Mouse (Mus musculus) intestine, embryonic 16.5 days (tissue): ENCODE results near the gene Cyp26b1. TPM values are rescaled to one million over a fixed set of nuclear protein-coding genes. Genes with fewer than 3 reads are reported as not detected.
A peak's percentile ranks its signal among the peaks of the same experiment; 100 is the strongest.

Source experiments
- ATAC-seq: fragments of 200-750 bp; cut with Nextera tagmentation; 2 replicates; pipeline ENCODE4 v1.8.0; 2017; ENCODE audit warnings: moderate TSS enrichment, moderate library complexity
- H3K27ac ChIP-seq: fragments of 300-500 bp; sonication (generic); 2 replicates; pipeline ENCODE4 v1.5.1; 2014; ENCODE audit warnings: mild to moderate bottlenecking, low read length
- H3K27me3 ChIP-seq: fragments of 300-500 bp; sonication (generic); replicated peaks from 2 replicates; pipeline ENCODE4 v1.6.1; 2014; ENCODE audit warnings: low read length, control low read depth, mixed read lengths; ENCODE audit not compliant: control insufficient read depth, insufficient read depth
- H3K36me3 ChIP-seq: fragments of 300-500 bp; sonication (generic); 2 replicates; pipeline ENCODE4 v1.6.1; 2014; ENCODE audit warnings: low read length, control low read depth; ENCODE audit not compliant: control insufficient read depth, insufficient read depth
- H3K4me1 ChIP-seq: fragments of 300-500 bp; sonication (generic); 2 replicates; pipeline ENCODE4 v1.6.1; 2014; ENCODE audit warnings: low read length, control low read depth, mixed read lengths; ENCODE audit not compliant: control insufficient read depth, insufficient read depth
- H3K4me2 ChIP-seq: fragments of 300-500 bp; sonication (generic); 2 replicates; pipeline ENCODE4 v1.6.1; 2014; ENCODE audit warnings: low read depth, low read length, control low read depth
- H3K4me3 ChIP-seq: fragments of 300-500 bp; sonication (generic); 2 replicates; pipeline ENCODE4 v1.5.1; 2014; ENCODE audit warnings: mild to moderate bottlenecking, low read length
- H3K9ac ChIP-seq: fragments of 300-500 bp; sonication (generic); 2 replicates; pipeline ENCODE4 v1.6.1; 2014; ENCODE audit warnings: low read depth, low read length
- H3K9me3 ChIP-seq: fragments of 300-500 bp; sonication (generic); 2 replicates; pipeline ENCODE4 v1.6.1; 2016; ENCODE audit warnings: low read length, control low read depth; ENCODE audit not compliant: control insufficient read depth
- WGBS: fragments of 180-500 bp; shearing (Covaris S2); extraction: QIAGEN DNeasy Blood & Tissue Kit; methylation state at CpG from one replicate; pipeline ENCODE4 v1.1.7; 2014; 5-methylcytosine and 5-hydroxymethylcytosine counted together
- polyA plus RNA-seq: library from polyadenylated mRNA; unstranded; fragments of >200 nt; fragmentation: Nextera tagmentation; extraction: Ambion mirVana; gene quantifications from 2 replicates; pipeline ENCODE4 v1.2.1, GENCODE M21; 2015

Gene Cyp26b1
- 1.5 and 1.8 TPM in 2 replicates for polyA plus RNA-seq

- H3K4me2 ChIP-seq: no peak within 1 kb of the TSS
- H3K4me3 ChIP-seq: no peak within 1 kb of the TSS
- H3K27ac ChIP-seq: no peak within 1 kb of the TSS
- H3K36me3 ChIP-seq: no peaks in the 10 kb centered on the region
- peaks cover 19% of the 10 kb centered on the region for H3K4me1 ChIP-seq
- H3K9ac ChIP-seq: no peak within 1 kb of the TSS
- no peaks in the 10 kb centered on the region for H3K9me3 ChIP-seq
- ATAC-seq: no peak
- WGBS: 85% methylated on average over 10 of the region's 10 CpGs
- peaks cover 15% of the 10 kb centered on the region for H3K27me3 ChIP-seq
These were observed at the start of gene Cyp26b1 for GRCm38 (mm10) chr6:84593693-84594092. TSS of gene Cyp26b1 (minus strand) at chr6:84593908.

- 31% methylated on average over 4 of the region's 4 CpGs for WGBS
- H3K36me3 ChIP-seq: no peaks in the 10 kb centered on the region
- peak; percentile 76 for ATAC-seq
- H3K4me1 ChIP-seq: peaks cover 17% of the 10 kb centered on the region
- no peak overlapping the region for H3K4me3 ChIP-seq
- peak overlapping the region; percentile 71 for H3K27ac ChIP-seq
- H3K27me3 ChIP-seq: no peaks in the 10 kb centered on the region
- H3K9ac ChIP-seq: no peak overlapping the region
- H3K4me2 ChIP-seq: peak overlapping the region; percentile 19; the same call in 1 of the 2 replicates
- H3K9me3 ChIP-seq: no peaks in the 10 kb centered on the region
These were observed 47.3 kb upstream of the Cyp26b1 start for GRCm38 (mm10) chr6:84641062-84641431.

DNA sequence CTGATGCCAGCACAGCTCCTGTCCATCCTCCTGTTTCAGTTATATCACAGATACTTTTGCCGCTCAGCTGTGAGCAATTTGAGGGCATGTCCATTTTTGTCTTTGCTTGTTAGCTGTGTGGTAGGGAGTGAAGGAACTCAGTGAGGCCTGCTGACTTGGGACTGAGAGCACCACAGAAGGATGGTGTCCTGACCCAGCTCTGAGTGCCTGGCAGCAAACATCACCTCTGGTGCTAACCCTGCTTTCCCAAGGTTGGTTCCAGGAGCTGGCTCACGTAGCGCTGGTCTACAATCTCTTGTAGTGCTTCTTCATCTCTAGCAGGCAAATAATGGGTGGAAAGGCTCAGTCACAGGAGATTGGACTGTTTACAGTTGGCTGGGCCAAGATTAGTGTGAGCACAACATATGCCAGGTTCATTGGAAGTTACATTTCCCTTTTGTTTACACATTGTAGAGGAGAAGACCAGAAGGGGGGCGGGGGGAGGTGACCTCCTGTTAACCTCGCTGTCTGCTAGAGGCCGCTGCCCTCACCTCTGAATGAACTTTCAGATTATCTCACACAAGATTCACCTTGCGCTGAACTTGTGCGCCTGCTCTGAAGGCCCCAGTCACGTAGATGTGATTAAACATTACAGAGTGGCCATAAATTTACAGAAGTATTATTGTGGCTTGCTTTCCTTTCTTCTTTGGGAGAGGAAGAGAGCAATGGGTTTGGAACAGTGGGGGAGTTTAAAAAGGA is 46.8 kb upstream of the Cyp26b1 start:
- Histone ChIP-seq H3K36me3 (no peaks in the 10 kb centered on the region), H3K9ac (no peak overlapping the region), H3K4me1 (peaks cover 17% of the 10 kb centered on the region), H3K27me3 (no peaks in the 10 kb centered on the region), H3K4me2 (peak overlapping the region; percentile 19; the same call in 1 of the 2 replicates), H3K4me3 (no peak overlapping the region), H3K9me3 (no peaks in the 10 kb centered on the region), H3K27ac (peak overlapping the region; percentile 71)
- WGBS: 21% methylated on average over 9 of the region's 9 CpGs
- ATAC-seq: peak; percentile 96

DNA sequence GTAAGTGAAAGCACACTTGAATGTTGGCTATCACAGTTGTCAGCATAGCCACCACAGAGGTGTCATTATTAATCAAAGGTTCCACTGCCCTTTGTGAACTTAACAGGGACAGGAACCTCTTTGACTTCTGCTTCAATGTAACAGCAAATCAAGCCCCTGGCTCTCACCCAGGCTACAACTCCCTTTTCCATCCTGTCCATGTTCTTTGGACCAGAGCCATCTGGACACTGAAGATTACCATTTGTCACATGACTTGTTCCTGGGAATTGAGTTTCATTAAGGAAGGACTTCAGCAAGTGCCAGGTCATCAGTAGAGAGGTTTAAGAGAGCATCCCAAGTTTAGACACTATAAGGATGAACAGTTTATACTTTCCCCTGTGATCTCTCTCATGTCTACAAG is 44.5 kb upstream of the Cyp26b1 start:
- Histone ChIP-seq H3K27me3 (no peaks in the 10 kb centered on the region), H3K27ac (no peak overlapping the region), H3K9ac (no peak overlapping the region), H3K9me3 (no peaks in the 10 kb centered on the region), H3K4me3 (no peak overlapping the region), H3K4me2 (no peak overlapping the region), H3K4me1 (peaks cover 17% of the 10 kb centered on the region), H3K36me3 (no peaks in the 10 kb centered on the region)
- no peak for ATAC-seq

DNA sequence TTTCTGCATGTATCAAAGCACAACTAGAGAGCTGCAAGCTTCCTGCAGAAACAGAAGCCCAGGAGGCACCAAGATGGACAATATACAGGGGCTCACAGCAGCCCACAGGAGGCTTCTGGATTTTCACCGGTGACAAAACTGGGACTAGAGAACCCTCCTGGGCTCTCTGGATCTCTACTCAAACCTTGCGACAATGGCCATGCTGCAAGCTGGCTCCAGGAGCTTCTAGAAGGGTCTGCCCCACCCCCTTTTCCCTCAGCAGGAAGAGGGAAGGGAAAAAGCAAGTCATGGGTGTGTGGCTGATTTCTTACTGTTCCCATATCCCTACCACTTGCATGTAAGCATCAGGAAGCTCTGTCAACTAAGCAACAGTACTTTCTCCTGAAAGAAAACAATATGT is 37.9 kb upstream of the Cyp26b1 start:
- Histone ChIP-seq H3K9me3 (no peaks in the 10 kb centered on the region), H3K4me1 (no peaks in the 10 kb centered on the region), H3K27ac (no peak overlapping the region), H3K4me2 (no peak overlapping the region), H3K36me3 (no peaks in the 10 kb centered on the region), H3K9ac (no peak overlapping the region), H3K4me3 (no peak overlapping the region), H3K27me3 (no peaks in the 10 kb centered on the region)
- no peak for ATAC-seq
- 92% methylated on average over 2 of the region's 2 CpGs for WGBS

DNA sequence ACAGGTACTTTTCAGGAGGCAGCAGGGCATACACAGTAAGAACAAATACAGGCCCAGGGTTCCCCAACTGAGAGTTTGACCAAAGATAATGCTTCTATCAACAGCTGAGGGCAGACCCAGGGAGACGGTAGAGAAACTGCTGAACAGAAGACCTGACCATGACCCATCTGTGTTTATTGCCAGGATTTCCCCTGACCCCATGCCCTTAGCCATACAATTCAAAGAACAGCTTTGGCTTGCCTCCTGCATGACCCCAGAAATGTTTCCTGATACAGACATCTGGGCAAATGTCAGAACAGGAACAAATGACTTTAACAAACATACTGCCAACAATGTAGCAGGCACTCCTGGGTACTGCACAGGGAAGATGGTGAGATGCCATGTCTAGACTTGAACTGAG is 36.6 kb upstream of the Cyp26b1 start:
- Histone ChIP-seq H3K36me3 (no peaks in the 10 kb centered on the region), H3K27me3 (no peaks in the 10 kb centered on the region), H3K9me3 (no peaks in the 10 kb centered on the region), H3K4me1 (no peaks in the 10 kb centered on the region), H3K4me2 (no peak overlapping the region), H3K9ac (no peak overlapping the region), H3K27ac (no peak overlapping the region), H3K4me3 (no peak overlapping the region)
- no peak for ATAC-seq
- WGBS: 19% methylated on average over 1 of the region's 1 CpGs

DNA sequence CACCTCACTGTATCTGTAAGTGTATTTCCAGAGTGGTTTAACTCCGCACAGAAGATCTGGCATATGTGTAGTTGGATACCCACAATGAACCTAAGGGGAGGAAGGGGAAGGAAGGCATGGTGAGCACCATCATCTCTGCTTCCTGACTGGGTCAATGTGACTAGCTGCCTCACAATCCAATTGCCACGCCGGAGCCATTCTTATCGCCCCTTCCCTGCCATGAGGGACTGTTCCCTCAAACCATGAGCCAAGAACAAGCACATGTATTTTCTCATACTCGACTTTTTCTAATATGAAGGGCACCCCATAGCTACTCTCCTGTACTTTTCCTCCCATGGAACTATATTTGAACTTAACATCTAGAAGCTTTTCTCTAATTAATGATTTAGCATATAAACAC is 35.1 kb upstream of the Cyp26b1 start:
- no peak overlapping the region for H3K4me3 ChIP-seq
- H3K4me1 ChIP-seq: no peaks in the 10 kb centered on the region
- H3K27ac ChIP-seq: no peak overlapping the region
- H3K27me3 ChIP-seq: no peaks in the 10 kb centered on the region
- ATAC-seq: no peak
- no peaks in the 10 kb centered on the region for H3K9me3 ChIP-seq
- no peak overlapping the region for H3K4me2 ChIP-seq
- WGBS: 93% methylated on average over 5 of the region's 5 CpGs
- no peak overlapping the region for H3K9ac ChIP-seq
- H3K36me3 ChIP-seq: no peaks in the 10 kb centered on the region

DNA sequence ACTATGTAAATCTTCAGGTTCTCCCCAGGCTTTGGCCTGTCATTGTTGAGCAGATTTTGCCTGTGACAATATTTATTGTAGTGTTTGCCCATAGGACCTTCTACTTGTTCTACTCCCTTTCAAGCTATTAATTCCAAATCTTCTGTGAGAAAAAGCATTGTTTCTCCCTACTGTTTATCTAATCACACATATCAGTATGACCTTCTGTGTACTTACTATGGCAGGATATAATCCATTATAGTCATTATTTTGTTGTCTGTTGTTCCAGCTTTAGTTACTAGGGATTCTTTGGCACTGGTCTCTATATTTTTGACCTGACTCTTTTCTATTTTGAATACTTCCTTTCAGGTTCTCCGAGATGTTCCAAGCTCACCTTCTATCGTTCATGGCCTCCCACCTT is 32.7 kb upstream of the Cyp26b1 start:
- no peaks in the 10 kb centered on the region for H3K4me1 ChIP-seq
- no peak overlapping the region for H3K9ac ChIP-seq
- WGBS: 89% methylated on average over 2 of the region's 2 CpGs
- H3K9me3 ChIP-seq: no peaks in the 10 kb centered on the region
- no peaks in the 10 kb centered on the region for H3K27me3 ChIP-seq
- H3K36me3 ChIP-seq: no peaks in the 10 kb centered on the region
- no peak for ATAC-seq
- H3K4me3 ChIP-seq: no peak overlapping the region
- no peak overlapping the region for H3K27ac ChIP-seq
- no peak overlapping the region for H3K4me2 ChIP-seq

DNA sequence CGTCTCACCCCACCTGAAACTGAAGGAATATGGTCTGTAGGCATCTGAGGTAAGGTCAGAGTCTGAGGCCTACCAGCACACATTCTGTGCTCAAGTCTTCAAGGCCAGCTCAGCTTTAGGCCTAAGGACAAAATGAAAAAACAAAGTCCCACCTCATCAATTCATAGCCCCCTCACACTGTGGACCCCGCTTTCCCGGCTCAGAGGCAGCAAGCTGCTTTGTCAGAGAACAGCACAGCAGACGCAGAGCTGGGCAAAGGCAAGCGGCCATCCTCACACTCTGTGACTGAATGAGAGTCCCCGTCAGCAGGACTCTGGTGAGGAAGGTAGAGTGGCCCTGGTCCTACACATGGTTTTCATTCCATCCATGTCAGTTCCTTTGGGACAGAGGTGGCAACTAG is 25.5 kb upstream of the Cyp26b1 start:
- no peak for ATAC-seq
- H3K36me3 ChIP-seq: no peaks in the 10 kb centered on the region
- H3K4me2 ChIP-seq: no peak overlapping the region
- H3K4me1 ChIP-seq: no peaks in the 10 kb centered on the region
- no peak overlapping the region for H3K9ac ChIP-seq
- no peaks in the 10 kb centered on the region for H3K27me3 ChIP-seq
- H3K27ac ChIP-seq: no peak overlapping the region
- no peak overlapping the region for H3K4me3 ChIP-seq
- WGBS: 95% methylated on average over 6 of the region's 6 CpGs
- H3K9me3 ChIP-seq: no peaks in the 10 kb centered on the region

GRCm38 (mm10) chr6:84617051-84617450 is 23.3 kb upstream of the Cyp26b1 start:
- Histone ChIP-seq H3K36me3 (no peaks in the 10 kb centered on the region), H3K4me1 (no peaks in the 10 kb centered on the region), H3K27ac (no peak overlapping the region), H3K27me3 (no peaks in the 10 kb centered on the region), H3K9me3 (no peaks in the 10 kb centered on the region), H3K9ac (no peak overlapping the region), H3K4me2 (no peak overlapping the region), H3K4me3 (no peak overlapping the region)
- no peak for ATAC-seq
- WGBS: 98% methylated on average over 1 of the region's 1 CpGs
